Mouse (Mus musculus) brain, embryonic 14.5 days (tissue): ENCODE results near the gene Taf5l. TPM values are rescaled to one million over a fixed set of nuclear protein-coding genes. Genes with fewer than 3 reads are reported as not detected.

Source experiments
- DNase-seq: peaks from one replicate; pipeline ENCODE4 v3.0.0-alpha.2; 2011; ENCODE audit warnings: low read depth
- CTCF ChIP-seq: fragments of 200-500 bp; IDR thresholded peaks from 2 replicates; pipeline ENCODE4 v1.5.1; 2012; ENCODE audit warnings: inconsistent platforms, mild to moderate bottlenecking, moderate library complexity, borderline replicate concordance; ENCODE audit not compliant: insufficient read depth, insufficient read length; ENCODE audit errors: extremely low read depth
- POLR2A ChIP-seq: fragments of 200-500 bp; IDR thresholded peaks from 2 replicates; pipeline ENCODE4 v1.6.1; 2012; ENCODE audit warnings: mild to moderate bottlenecking, inconsistent platforms, borderline replicate concordance; ENCODE audit not compliant: poor library complexity, insufficient read depth, insufficient read length, severe bottlenecking; ENCODE audit errors: extremely low read depth
- polyA plus RNA-seq: library from polyadenylated mRNA; depleted of rRNA; stranded (reverse); fragments of >200 nt; gene quantifications from 2 replicates; pipeline ENCODE4 v1.2.3, GENCODE M21; 2012; rRNA removed

Gene Taf5l
- polyA plus RNA-seq, 1 experiment: 27.9 TPM

DNA sequence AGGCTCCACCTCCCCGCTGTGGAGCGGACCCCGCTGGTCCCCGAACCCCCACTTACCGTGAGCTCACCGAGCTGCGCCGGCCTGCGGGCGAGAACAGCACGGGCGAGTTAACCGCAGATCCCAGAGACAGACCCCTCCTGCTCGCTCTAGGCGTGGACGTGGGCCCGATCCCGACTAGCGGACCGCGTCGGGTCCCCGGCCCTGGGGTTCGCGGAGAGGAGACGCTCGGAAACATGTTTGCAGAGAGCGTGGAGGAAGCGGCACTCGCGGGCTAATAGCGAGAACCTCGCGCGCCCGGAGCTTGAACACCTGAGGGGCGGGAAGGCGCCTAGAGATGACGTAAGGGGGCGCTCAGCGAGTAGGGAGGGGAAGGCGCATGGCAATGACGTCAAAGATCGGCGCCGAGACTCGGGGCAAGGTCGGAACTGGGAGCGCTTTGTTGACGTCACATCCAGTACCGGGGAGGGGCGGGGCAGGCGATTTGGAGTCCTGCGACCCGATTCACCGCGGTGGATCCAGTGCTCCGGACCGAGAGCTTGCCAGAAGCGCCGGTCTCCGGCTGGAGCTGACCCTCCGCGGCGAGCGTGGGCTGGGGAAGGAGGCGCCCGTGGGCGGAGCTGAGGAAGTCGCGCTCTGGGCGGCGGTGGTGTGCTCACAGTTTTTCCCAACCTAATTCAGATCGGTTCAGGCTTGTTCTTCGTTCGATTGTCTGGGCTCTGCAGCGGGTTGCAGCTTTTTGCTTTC lies 72.1 kb downstream of the Taf5l start, which contains the start of gene Nup133:
Nup133 (minus strand) TSS at position 324 of the 744 bp plus-strand sequence.
- peak; percentile 99 for DNase-seq
- TF ChIP-seq CTCF: no peak
- TF ChIP-seq POLR2A: peak; percentile 62; the same call in 1 of the 2 replicates

Other genes starting within 250 kb of the Taf5l start
- gene Rab4a, start 215.4 kb downstream of the Taf5l start, polyA plus RNA-seq: 48.0 and 49.1 TPM in 2 replicates
- 6.6 and 7.5 TPM in 2 replicates for gene Ccsap, start 161.2 kb downstream of the Taf5l start, polyA plus RNA-seq
- gene Acta1, start 126.6 kb downstream of the Taf5l start, polyA plus RNA-seq: 9.0 and 10.3 TPM in 2 replicates
- 20.9 and 23.2 TPM in 2 replicates for gene Nup133, start 72.1 kb downstream of the Taf5l start, polyA plus RNA-seq
- gene Abcb10, start 38.3 kb downstream of the Taf5l start, polyA plus RNA-seq: 16.0 and 19.5 TPM in 2 replicates
- gene Urb2, start 111 bp upstream of the Taf5l start, polyA plus RNA-seq: 8.3 and 9.6 TPM in 2 replicates
- gene Galnt2, start 210.0 kb upstream of the Taf5l start, polyA plus RNA-seq: 42.0 and 50.3 TPM in 2 replicates